Mouse (Mus musculus): ENCODE measurements at regions not wholly inside any gene's neighbourhood (a gene's known extent, or its start where the extent isn't known, plus 50 kb on each side); places are given as distances from the start of the nearest gene placed in this dataset.

GRCm38 (mm10) chr12:50943741-50944521 lies 295.0 kb upstream of the Prkd1 start:
- peak in 1 of 2 experiments; percentile 0 for DNase-seq (ENCODE audit: low spot score in 2 of 2)

GRCm38 (mm10) chr12:50943340-50943739 lies 294.4 kb upstream of the Prkd1 start:
- no peak for DNase-seq (ENCODE audit: low spot score in 2 of 2)

- DNase-seq (ENCODE audit: low spot score in 2 of 2), result no peak
These were observed 286.6 kb upstream of the Prkd1 start for GRCm38 (mm10) chr12:50935516-50935915.

GRCm38 (mm10) chr12:50932496-50932895 lies 283.6 kb upstream of the Prkd1 start:
- no peak for DNase-seq (ENCODE audit: low spot score in 2 of 2)

- no peak for DNase-seq (ENCODE audit: low spot score in 2 of 2)
These were observed 280.7 kb upstream of the Prkd1 start for GRCm38 (mm10) chr12:50929641-50930040.

- DNase-seq (ENCODE audit: low spot score in 2 of 2), result no peak
These were observed 277.3 kb upstream of the Prkd1 start for GRCm38 (mm10) chr12:50926234-50926633.

GRCm38 (mm10) chr12:50921739-50922138 lies 272.8 kb upstream of the Prkd1 start:
- no peak for DNase-seq (ENCODE audit: low spot score in 2 of 2)

GRCm38 (mm10) chr12:50899609-50900447 lies 250.9 kb upstream of the Prkd1 start:
- no peak for DNase-seq (ENCODE audit: low spot score in 2 of 2)

GRCm38 (mm10) chr12:50897606-50898166 lies 248.8 kb upstream of the Prkd1 start:
- no peak for DNase-seq (ENCODE audit: low spot score in 2 of 2)

- no peak for DNase-seq (ENCODE audit: low spot score in 2 of 2)
These were observed 244.7 kb upstream of the Prkd1 start for GRCm38 (mm10) chr12:50893604-50894003.

- DNase-seq (ENCODE audit: low spot score in 2 of 2), result no peak
These were observed 226.9 kb upstream of the Prkd1 start for GRCm38 (mm10) chr12:50875796-50876195.

GRCm38 (mm10) chr12:50874024-50874398 lies 225.1 kb upstream of the Prkd1 start:
- no peak for DNase-seq (ENCODE audit: low spot score in 2 of 2)

- no peak for DNase-seq (ENCODE audit: low spot score in 2 of 2)
These were observed 224.6 kb upstream of the Prkd1 start for GRCm38 (mm10) chr12:50873390-50874023.

- no peak for DNase-seq (ENCODE audit: low spot score in 2 of 2)
These were observed 202.7 kb upstream of the Prkd1 start for GRCm38 (mm10) chr12:50851644-50852043.

GRCm38 (mm10) chr12:50847976-50848375 lies 199.1 kb upstream of the Prkd1 start:
- DNase-seq (ENCODE audit: low spot score in 2 of 2), result no peak

- DNase-seq (ENCODE audit: low spot score in 2 of 2), result no peak
These were observed 193.8 kb upstream of the Prkd1 start for GRCm38 (mm10) chr12:50842744-50843143.

- no peak for DNase-seq (ENCODE audit: low spot score in 2 of 2)
These were observed 190.5 kb upstream of the Prkd1 start for GRCm38 (mm10) chr12:50839391-50839790.

GRCm38 (mm10) chr12:50808731-50809281 lies 159.9 kb upstream of the Prkd1 start:
- no peak for DNase-seq (ENCODE audit: low spot score in 2 of 2)

- no peak for DNase-seq (ENCODE audit: low spot score in 2 of 2)
These were observed 155.5 kb upstream of the Prkd1 start for GRCm38 (mm10) chr12:50804391-50804790.

GRCm38 (mm10) chr12:50765156-50765940 lies 116.5 kb upstream of the Prkd1 start:
- DNase-seq (ENCODE audit: low spot score in 2 of 2), result no peak

- no peak for DNase-seq (ENCODE audit: low spot score in 2 of 2)
These were observed 115.6 kb upstream of the Prkd1 start for GRCm38 (mm10) chr12:50764457-50764856.
